Mouse (Mus musculus) left cerebral cortex, adult 2 months (tissue): ENCODE measurements around the gene Atxn10. TPM values are rescaled to one million over a fixed set of nuclear protein-coding genes. Genes with fewer than 3 reads are reported as not detected.
"Not testable (repeated sequence)": the region's sequence is repeated elsewhere in the genome, so short reads cannot be mapped to it uniquely, and the experiment has no call there.

Source experiments
- DNase-seq, 2 experiments: peaks; one replicate each; pipeline ENCODE4 v3.0.0; 2021 to 2022; ENCODE audit warnings: low spot score in 2 of 2, mixed read lengths in 1 of 2; ENCODE audit errors: extremely low spot score in 1 of 2
- H3K27ac ChIP-seq: fragments of 200-600 bp; 2 replicates; pipeline ENCODE4 v1.8.1; 2022
- H3K4me3 ChIP-seq: fragments of 200-600 bp; 2 replicates; pipeline ENCODE4 v1.8.1; 2022
- CTCF ChIP-seq: fragments of 200-600 bp; IDR thresholded peaks from 2 replicates; pipeline ENCODE4 v1.8.1; 2022; ENCODE audit warnings: antibody characterized with exemption, mild to moderate bottlenecking, moderate library complexity
- intact Hi-C: fragments of 180-260 bp; cut with DNase I; formaldehyde crosslinking; loops from one replicate; pipeline ENCODE4 v1.15.1; 2025
- total RNA-seq, 2 experiments: library from RNA; stranded (reverse); gene quantifications; 2 replicates each; pipeline ENCODE4 v1.2.3; 2021

Gene Atxn10
- total RNA-seq, 2 experiments from 2014 or later, result 238 to 262 TPM

DNA sequence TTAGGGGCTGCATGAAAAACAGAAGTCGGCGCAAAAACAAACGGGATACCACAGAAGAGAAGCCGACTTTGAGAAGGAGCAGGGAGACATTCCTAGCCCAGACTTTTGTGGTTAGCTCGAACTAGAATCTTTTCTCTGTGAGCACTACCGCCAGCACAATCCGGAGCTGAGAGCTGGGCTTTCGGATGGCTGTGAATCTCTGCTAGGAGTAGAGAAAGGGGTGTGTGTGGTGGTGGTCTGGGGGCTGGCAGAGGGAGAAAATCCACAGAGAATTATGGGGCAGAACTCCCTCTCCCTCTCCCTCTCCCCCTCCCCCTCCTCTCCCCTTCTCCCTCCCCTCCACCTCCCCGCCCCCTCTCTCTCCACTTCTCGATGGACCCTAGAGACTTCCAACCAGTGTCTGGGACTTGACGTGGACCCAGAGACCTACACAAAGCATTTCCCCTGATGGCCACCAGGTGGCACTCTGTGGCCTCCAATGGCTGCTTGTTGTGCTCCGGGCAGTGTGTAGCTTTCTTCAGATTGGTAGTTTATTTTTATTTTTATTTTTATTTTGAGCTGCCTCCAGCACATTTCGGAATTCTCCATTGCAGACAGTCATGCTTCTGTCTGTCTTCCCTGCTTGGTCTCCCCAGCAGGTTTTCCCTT, 20.5 kb upstream of the Atxn10 start:
- Histone ChIP-seq H3K27ac (no peak overlapping the region), H3K4me3 (no peak overlapping the region)
- peak; percentile 74 to 83 for DNase-seq
- peak; percentile 81 for TF ChIP-seq CTCF
- intact Hi-C loops, result loop anchor here (1.0 to 5.0 kb wide), 4 partner anchors 49 to 268 kb away; no protein-coding TSS in a partner anchor

GRCm38 (mm10) chr15:85316342-85317140, 19.5 kb upstream of the Atxn10 start:
- H3K4me3 ChIP-seq, result no peak overlapping the region
- intact Hi-C loops, result loop anchor here (5.0 kb wide), 2 partner anchors 61 to 156 kb away; no protein-coding TSS in a partner anchor
- TF ChIP-seq CTCF, result no peak
- no peak for DNase-seq
- H3K27ac ChIP-seq, result no peak overlapping the region

GRCm38 (mm10) chr15:85319924-85320668, 15.9 kb upstream of the Atxn10 start:
- no peak overlapping the region for H3K27ac ChIP-seq
- no peak for TF ChIP-seq CTCF
- DNase-seq, result no peak
- intact Hi-C loops, result loop anchor here (5.0 kb wide), 2 partner anchors 57 to 152 kb away; no protein-coding TSS in a partner anchor
- no peak overlapping the region for H3K4me3 ChIP-seq

GRCm38 (mm10) chr15:85323214-85323613, 12.8 kb upstream of the Atxn10 start:
- intact Hi-C loops, result no loop called here
- Histone ChIP-seq H3K27ac (no peak overlapping the region), H3K4me3 (no peak overlapping the region)
- DNase-seq, result no peak
- no peak for TF ChIP-seq CTCF

DNA sequence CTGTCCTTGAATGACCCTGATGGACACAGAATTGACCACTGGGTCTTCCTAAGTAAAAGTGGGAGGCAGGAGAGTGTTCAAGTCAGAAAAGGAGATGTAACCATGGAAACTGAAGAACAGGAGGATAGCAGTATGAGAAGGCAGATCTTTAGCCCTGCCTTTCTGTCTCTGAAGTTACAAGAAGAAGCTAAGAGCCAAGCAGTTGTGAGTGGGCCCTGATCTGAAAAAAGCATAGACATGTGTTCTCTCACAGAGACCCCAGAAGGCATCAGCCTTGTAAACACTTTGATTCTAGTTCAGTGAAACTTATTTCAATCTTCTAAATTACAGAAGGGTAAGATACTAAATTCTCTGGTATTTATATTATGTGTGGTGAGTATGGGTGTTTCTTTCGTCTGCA, 11.6 kb upstream of the Atxn10 start:
- Histone ChIP-seq H3K27ac (no peak overlapping the region), H3K4me3 (no peak overlapping the region)
- TF ChIP-seq CTCF, result no peak
- intact Hi-C loops, result no loop called here
- no peak for DNase-seq

DNA sequence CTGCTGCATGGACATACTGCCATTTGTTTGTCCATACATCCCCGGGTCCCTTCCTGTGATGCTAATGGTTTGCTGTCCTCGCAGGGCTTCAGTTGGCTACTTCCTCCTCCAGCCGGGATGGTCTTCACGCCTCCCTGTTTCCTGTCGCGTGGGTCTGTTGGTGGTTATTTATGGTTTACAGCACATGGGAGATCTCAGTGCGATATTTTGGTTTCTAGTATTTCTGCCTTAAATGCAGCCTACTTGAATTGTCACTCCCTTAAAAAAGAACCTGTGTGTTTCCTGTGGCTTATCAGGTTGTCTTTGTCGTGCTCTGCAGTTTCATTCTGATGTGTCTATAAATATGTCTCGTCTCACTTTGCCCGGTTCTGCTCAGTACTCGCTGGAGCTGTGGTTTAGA, 8.2 kb upstream of the Atxn10 start:
- no peak for TF ChIP-seq CTCF
- no peak overlapping the region for H3K4me3 ChIP-seq
- intact Hi-C loops, result loop anchor here (2.0 kb wide), 2 partner anchors 45 to 75 kb away; no protein-coding TSS in a partner anchor
- no peak overlapping the region for H3K27ac ChIP-seq
- DNase-seq, result peak; percentile 36 to 66

- peak; percentile 50 for TF ChIP-seq CTCF
- H3K4me3 ChIP-seq, DNase-seq, intact Hi-C loops, H3K27ac ChIP-seq: not testable (repeated sequence)
These were observed 7.6 kb upstream of the Atxn10 start for GRCm38 (mm10) chr15:85328455-85328854.

GRCm38 (mm10) chr15:85329096-85329495, 6.9 kb upstream of the Atxn10 start:
- intact Hi-C loops, result no loop called here
- TF ChIP-seq CTCF, result no peak
- no peak overlapping the region for H3K4me3 ChIP-seq

DNA sequence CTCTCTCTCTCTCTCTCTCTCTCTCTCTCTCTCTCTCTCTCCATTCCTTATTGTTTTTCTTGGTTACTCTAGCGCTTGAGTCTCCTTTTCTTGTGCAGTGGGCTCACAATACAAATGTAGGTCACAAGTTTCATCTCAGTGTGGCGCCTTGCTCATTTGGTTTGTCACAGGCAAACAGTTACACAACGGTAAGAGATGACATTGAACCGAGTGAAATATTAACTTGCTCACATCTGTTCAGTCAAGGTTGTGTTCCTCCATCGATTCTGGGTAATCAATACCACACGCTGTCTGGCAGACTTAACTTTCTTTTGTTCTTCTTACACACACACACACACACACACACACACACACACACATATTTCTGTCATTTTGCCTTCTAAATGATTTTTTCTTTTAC, 6.0 kb upstream of the Atxn10 start:
- Histone ChIP-seq H3K27ac (no peak overlapping the region), H3K4me3 (no peak overlapping the region)
- DNase-seq, result no peak
- intact Hi-C loops, result no loop called here
- TF ChIP-seq CTCF, result no peak

More at GRCm38 (mm10) chr15:85329096-85329495, 6.9 kb upstream of the Atxn10 start:
- no peak for DNase-seq
- H3K27ac ChIP-seq, result no peak overlapping the region

DNA sequence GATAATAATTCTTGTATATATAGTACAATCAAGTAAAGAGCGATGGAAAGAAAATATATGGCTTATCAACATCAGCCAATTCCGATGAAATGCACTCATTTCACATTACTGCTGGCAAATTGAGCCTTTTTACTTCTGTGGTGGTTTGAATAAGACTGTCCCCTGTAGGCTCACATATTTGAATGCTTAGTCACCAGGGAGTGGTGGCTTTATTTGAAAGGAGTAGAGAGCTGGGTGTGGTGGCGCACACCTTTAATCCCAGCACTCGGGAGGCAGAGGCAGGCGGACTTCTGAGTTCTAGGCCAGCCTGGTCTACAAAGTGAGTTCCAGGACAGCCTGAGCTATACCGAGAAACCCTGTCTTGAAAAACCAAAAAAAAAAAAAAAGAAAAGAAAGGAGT, 2.5 kb upstream of the Atxn10 start:
- intact Hi-C loops, H3K4me3 ChIP-seq, DNase-seq, H3K27ac ChIP-seq: not testable (repeated sequence)

- intact Hi-C loops, result no loop called here
- Histone ChIP-seq H3K4me3 (no peak overlapping the region), H3K27ac (no peak overlapping the region)
- no peak for TF ChIP-seq CTCF
- DNase-seq, result no peak
These were observed 1.8 kb upstream of the Atxn10 start for GRCm38 (mm10) chr15:85334234-85334633.
